Comparison of ENCODE assay signal across 9 mouse cellular contexts in the genomic region with DNA sequence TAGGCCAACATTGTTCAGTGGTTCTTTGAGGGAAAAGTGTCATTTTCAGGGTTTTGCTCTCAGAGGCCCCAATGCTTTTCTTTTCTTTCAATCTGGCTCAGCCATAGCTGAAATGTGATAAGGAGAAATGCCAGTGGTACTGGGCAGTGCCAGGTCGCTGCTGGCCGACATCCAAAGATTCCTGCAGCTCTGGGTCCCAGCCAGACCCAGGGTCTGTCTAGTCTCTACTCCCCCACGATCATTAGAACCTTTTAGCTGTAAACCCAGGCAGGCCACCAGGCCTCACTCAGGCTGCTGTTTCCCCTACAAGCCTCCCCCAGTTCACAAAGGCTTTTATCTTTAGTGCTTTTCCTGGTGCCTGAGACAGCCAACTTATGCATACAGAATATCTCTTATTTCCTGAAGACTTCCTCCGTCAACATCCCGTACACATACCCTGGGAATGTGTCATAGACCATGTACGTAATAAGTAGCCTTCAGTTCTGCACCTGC. TPM values are rescaled to one million over a fixed set of nuclear protein-coding genes. Genes with fewer than 3 reads are reported as not detected.
DNase-seq lines count a peak whose midpoint lies in the region; ATAC-seq and TF ChIP-seq lines count a peak whose summit lies in the region.
"Had no signal": no experiment of that assay in that cellular context is flagged by ENCODE, and none has a peak within 500 bp of the region (broad histone marks: within the 10 kb centered on the region; RNA-seq: fewer than 3 reads in every experiment).

No protein-coding gene starts in this region.

- ATAC-seq in kidney, embryonic 14.5 days (ENCODE audit: low FRiP score, low TSS enrichment) = no peak
- ATAC-seq in forebrain, embryonic 12.5 days (ENCODE audit: low FRiP score) = no peak
- no peak for ATAC-seq in hindbrain, postnatal 0 days
- no peak for ATAC-seq in midbrain, embryonic 16.5 days
- ATAC-seq in granulocyte monocyte progenitor cell, adult 5-6 weeks (replicated peaks; ENCODE audit: poor library complexity, severe bottlenecking) = no peak

- H3K27me3 ChIP-seq in kidney, embryonic 14.5 days (ENCODE audit: control insufficient read depth, insufficient read depth, low read length) = no peaks in the 10 kb centered on the region
- H3K27me3 ChIP-seq in forebrain, embryonic 12.5 days = no peaks in the 10 kb centered on the region
- H3K27me3 ChIP-seq in hindbrain, postnatal 0 days (ENCODE audit: insufficient read depth, low read length) = no peaks in the 10 kb centered on the region
- no peaks in the 10 kb centered on the region for H3K27me3 ChIP-seq in midbrain, embryonic 16.5 days (ENCODE audit: control insufficient read depth, insufficient read depth, low read depth, low read length)

- peaks cover 30% of the 10 kb centered on the region for H3K4me1 ChIP-seq in kidney, embryonic 14.5 days (ENCODE audit: control insufficient read depth, insufficient read depth, low read length)
- H3K4me1 ChIP-seq in forebrain, embryonic 12.5 days = peaks cover 47% of the 10 kb centered on the region
- peaks cover 23% of the 10 kb centered on the region for H3K4me1 ChIP-seq in hindbrain, postnatal 0 days (ENCODE audit: insufficient read depth, low read length)
- H3K4me1 ChIP-seq in midbrain, embryonic 16.5 days (ENCODE audit: control insufficient read depth, insufficient read depth, low read length) = peaks cover 20% of the 10 kb centered on the region

- H3K27ac ChIP-seq in kidney, embryonic 14.5 days (ENCODE audit: low read depth, low read length) = peak overlapping the region; percentile 48; the same call in 1 of the 2 replicates
- H3K27ac ChIP-seq in forebrain, embryonic 12.5 days = peak overlapping the region; percentile 61
- H3K27ac ChIP-seq in hindbrain, postnatal 0 days = peak overlapping the region; percentile 54; the same call in 1 of the 2 replicates
- H3K27ac ChIP-seq in midbrain, embryonic 16.5 days (ENCODE audit: low read length) = peak overlapping the region; percentile 50

- no peak for TF ChIP-seq CTCF in hindbrain, postnatal 0 days (IDR thresholded peaks at IDR 0.05; ENCODE audit: low read depth)

- H3K4me2 ChIP-seq in kidney, embryonic 14.5 days (replicated peaks; ENCODE audit: low read depth, low read length) = no peak overlapping the region
- H3K4me2 ChIP-seq in forebrain, embryonic 12.5 days = no peak overlapping the region
- H3K4me2 ChIP-seq in hindbrain, postnatal 0 days (ENCODE audit: low read depth, low read length) = no peak overlapping the region
- H3K4me2 ChIP-seq in midbrain, embryonic 16.5 days (ENCODE audit: low read length) = no peak overlapping the region

- WGBS in kidney, embryonic 14.5 days = 45% methylated on average over 6 of the region's 6 CpGs
- 78% methylated on average over 6 of the region's 6 CpGs for WGBS in forebrain, embryonic 12.5 days
- 47% methylated on average over 6 of the region's 6 CpGs for WGBS in hindbrain, postnatal 0 days
- 73% methylated on average over 6 of the region's 6 CpGs for WGBS in midbrain, embryonic 16.5 days

- H3K9me3 ChIP-seq in kidney, embryonic 14.5 days (ENCODE audit: control insufficient read depth, low read length) = no peaks in the 10 kb centered on the region
- no peaks in the 10 kb centered on the region for H3K9me3 ChIP-seq in forebrain, embryonic 12.5 days
- H3K9me3 ChIP-seq in hindbrain, postnatal 0 days (ENCODE audit: low read length) = no peaks in the 10 kb centered on the region
- no peaks in the 10 kb centered on the region for H3K9me3 ChIP-seq in midbrain, embryonic 16.5 days (replicated peaks; ENCODE audit: control insufficient read depth, low read length, poor library complexity, severe bottlenecking)

- H3K4me3 ChIP-seq in kidney, embryonic 14.5 days (ENCODE audit: low read length) = no peak overlapping the region
- H3K4me3 ChIP-seq in forebrain, embryonic 12.5 days (replicated peaks) = no peak overlapping the region
- no peak overlapping the region for H3K4me3 ChIP-seq in hindbrain, postnatal 0 days (ENCODE audit: low read length)
- no peak overlapping the region for H3K4me3 ChIP-seq in midbrain, embryonic 16.5 days (ENCODE audit: low read depth, low read length)
- H3K4me3 ChIP-seq: myocyte had no signal

- no peak overlapping the region for H3K9ac ChIP-seq in kidney, embryonic 14.5 days (ENCODE audit: low read depth, low read length)
- H3K9ac ChIP-seq in forebrain, embryonic 12.5 days = no peak overlapping the region
- H3K9ac ChIP-seq in hindbrain, postnatal 0 days (replicated peaks; ENCODE audit: low read length) = no peak overlapping the region
- no peak overlapping the region for H3K9ac ChIP-seq in midbrain, embryonic 16.5 days (ENCODE audit: low read depth, low read length)

- DNase-seq in kidney, adult 9 months = no peak
- peak; percentile 82 for DNase-seq in adrenal gland, postnatal 10 days
- DNase-seq in hindbrain, postnatal 0 days (ENCODE audit: low spot score) = peak; percentile 67
- DNase-seq in spleen, postnatal 10 days (ENCODE audit: low spot score in 2 of 2) = no peak

- peaks cover 14% of the 10 kb centered on the region; the same call in 1 of the 2 replicates for H3K36me3 ChIP-seq in kidney, embryonic 14.5 days (ENCODE audit: control insufficient read depth, insufficient read depth, low read length)
- peaks cover 32% of the 10 kb centered on the region for H3K36me3 ChIP-seq in forebrain, embryonic 12.5 days (replicated peaks)
- H3K36me3 ChIP-seq in hindbrain, postnatal 0 days (ENCODE audit: insufficient read depth, low read length) = no peaks in the 10 kb centered on the region
- H3K36me3 ChIP-seq in midbrain, embryonic 16.5 days (ENCODE audit: control insufficient read depth, insufficient read depth, low read length) = no peaks in the 10 kb centered on the region

RNA-seq across cellular contexts. Expression of a gene that starts 26.4 kb away (rescaled TPM):
- 0.46 TPM in 1 of 2 replicates, not detected in the other for polyA plus RNA-seq in kidney, embryonic 14.5 days (2014; fragmentation: Nextera tagmentation; extraction: Ambion mirVana)
- total RNA-seq in adrenal gland, postnatal 10 days (2021) = 10 to 100 TPM; 17.0 to 18.9 TPM
- 0.23 and 0.37 TPM in 2 replicates for polyA plus RNA-seq in forebrain, embryonic 12.5 days (2016; fragmentation: Nextera tagmentation; extraction: Ambion mirVana)
- not detected in 2 replicates for total RNA-seq in hindbrain, postnatal 0 days (2014; rRNA removed)
- polyA plus RNA-seq in hindbrain, postnatal 0 days (2015; fragmentation: Nextera tagmentation; extraction: Ambion mirVana) = 0.19 and 0.24 TPM in 2 replicates
- not detected in 2 replicates for polyA plus RNA-seq in midbrain, embryonic 16.5 days (2015; fragmentation: Nextera tagmentation; extraction: Ambion mirVana)
- not detected in 2 replicates for total RNA-seq in granulocyte monocyte progenitor cell, adult 5-6 weeks (2014; fragmentation: Nextera tagmentation)
- not detected in 2 replicates for total RNA-seq in granulocyte monocyte progenitor cell, adult 5-6 weeks (2017)
- polyA plus RNA-seq: myocyte had no signal

RNA-seq across cellular contexts. Expression of a gene that starts 42.8 kb away (rescaled TPM):
- 16.3 and 26.5 TPM in 2 replicates for polyA plus RNA-seq in kidney, embryonic 14.5 days (2014; fragmentation: Nextera tagmentation; extraction: Ambion mirVana)
- 10 to 100 TPM; 52.9 to 57.9 TPM for total RNA-seq in adrenal gland, postnatal 10 days (2021)
- 22.9 and 23.3 TPM in 2 replicates for polyA plus RNA-seq in forebrain, embryonic 12.5 days (2016; fragmentation: Nextera tagmentation; extraction: Ambion mirVana)
- 31.7 and 33.1 TPM in 2 replicates for total RNA-seq in hindbrain, postnatal 0 days (2014; rRNA removed)
- polyA plus RNA-seq in hindbrain, postnatal 0 days (2015; fragmentation: Nextera tagmentation; extraction: Ambion mirVana) = 15.7 and 17.5 TPM in 2 replicates
- 20.3 and 20.7 TPM in 2 replicates for polyA plus RNA-seq in midbrain, embryonic 16.5 days (2015; fragmentation: Nextera tagmentation; extraction: Ambion mirVana)
- total RNA-seq in granulocyte monocyte progenitor cell, adult 5-6 weeks (2014; fragmentation: Nextera tagmentation) = 19.7 and 25.8 TPM in 2 replicates
- 24.0 and 25.5 TPM in 2 replicates for total RNA-seq in granulocyte monocyte progenitor cell, adult 5-6 weeks (2017)

Comparison
In these comparisons a context has a peak if more than half of its experiments do, and no peak if none do; other contexts are left out.
1. DNase-seq: peak in adrenal gland, postnatal 10 days (single experiment) and hindbrain, postnatal 0 days (single experiment); none in kidney, adult 9 months (single experiment) and spleen, postnatal 10 days (0 of 2).
2. Peak in every context shown above with its lines, with median percentiles within 50 percentile points of each other: H3K27ac ChIP-seq.